Mouse (Mus musculus): Measurements from ENCODE around the gene Ehbp1l1. TPM values are rescaled to one million over a fixed set of nuclear protein-coding genes. Genes with fewer than 3 reads are reported as not detected.

The Ehbp1l1 gene
- polyA plus RNA-seq, 1 experiment from 2014 or later: 80.1 TPM

Other genes with a start within 250 kb of the Ehbp1l1 start
- gene Mus81, start 237.9 kb downstream of the Ehbp1l1 start, polyA plus RNA-seq (2018): 6.4 to 14.5 TPM (median 10.8 TPM) in 3 replicates
- gene Cfl1, start 235.9 kb downstream of the Ehbp1l1 start, polyA plus RNA-seq (2018): 1,230 to 2,008 TPM (median 1,377 TPM) in 3 replicates
- gene 1700020D05Rik, start 222.5 kb downstream of the Ehbp1l1 start, polyA plus RNA-seq (2018): 0.34 to 1.6 TPM (median 0.91 TPM) in 3 replicates
- 5.5 to 23.0 TPM (median 11.7 TPM) in 3 replicates for gene Snx32, start 215.8 kb downstream of the Ehbp1l1 start, polyA plus RNA-seq (2018)
- gene Ovol1, start 165.7 kb downstream of the Ehbp1l1 start, polyA plus RNA-seq (2018): 0.11 TPM in 1 of 3 replicates, not detected in the others
- 10.0 to 20.3 TPM (median 16.8 TPM) in 3 replicates for gene Ap5b1, start 158.3 kb downstream of the Ehbp1l1 start, polyA plus RNA-seq (2018)
- gene Rnaseh2c, start 124.4 kb downstream of the Ehbp1l1 start, polyA plus RNA-seq (2018): 11.6 to 23.4 TPM (median 21.6 TPM) in 3 replicates
- 35.4 to 54.4 TPM (median 47.1 TPM) in 3 replicates for gene Kat5, start 116.1 kb downstream of the Ehbp1l1 start, polyA plus RNA-seq (2018)
- gene Rela, start 88.8 kb downstream of the Ehbp1l1 start, polyA plus RNA-seq (2018): 48.3 to 268 TPM (median 62.4 TPM) in 3 replicates
- gene Sipa1, start 62.6 kb downstream of the Ehbp1l1 start, polyA plus RNA-seq (2018): 29.5 to 49.9 TPM (median 44.1 TPM) in 3 replicates
- gene Map3k11, start 37.6 kb downstream of the Ehbp1l1 start, polyA plus RNA-seq (2018): 29.4 to 53.8 TPM (median 31.8 TPM) in 3 replicates
- 16.4 to 37.7 TPM (median 26.8 TPM) in 3 replicates for gene Pcnx3, start 37.4 kb downstream of the Ehbp1l1 start, polyA plus RNA-seq (2018)
- gene Kcnk7, start 21.9 kb downstream of the Ehbp1l1 start, polyA plus RNA-seq (2018): not detected in 3 replicates
- 73.7 to 132 TPM (median 76.9 TPM) in 3 replicates for gene Fam89b, start 3.3 kb upstream of the Ehbp1l1 start, polyA plus RNA-seq (2018)
- gene Ltbp3, start 14.6 kb upstream of the Ehbp1l1 start, polyA plus RNA-seq (2018): 14.8 to 16.9 TPM (median 15.5 TPM) in 3 replicates
- 46.2 to 54.8 TPM (median 52.4 TPM) in 3 replicates for gene Scyl1, start 45.1 kb upstream of the Ehbp1l1 start, polyA plus RNA-seq (2018)
- gene Frmd8, start 149.0 kb upstream of the Ehbp1l1 start, polyA plus RNA-seq (2018): 8.1 to 26.2 TPM (median 19.8 TPM) in 3 replicates
- 44.6 to 74.8 TPM (median 53.2 TPM) in 3 replicates for gene Slc25a45, start 151.5 kb upstream of the Ehbp1l1 start, polyA plus RNA-seq (2018)
- 0.16 to 0.59 TPM (median 0.16 TPM) in 3 replicates for gene Tigd3, start 167.8 kb upstream of the Ehbp1l1 start, polyA plus RNA-seq (2018)
- gene Dpf2, start 186.7 kb upstream of the Ehbp1l1 start, polyA plus RNA-seq (2018): 53.9 to 215 TPM (median 57.4 TPM) in 3 replicates
- 1.2 to 3.4 TPM (median 1.7 TPM) in 3 replicates for gene Cdc42ep2, start 198.5 kb upstream of the Ehbp1l1 start, polyA plus RNA-seq (2018)
- gene Pola2, start 237.9 kb upstream of the Ehbp1l1 start, polyA plus RNA-seq (2018): 14.2 to 24.9 TPM (median 20.1 TPM) in 3 replicates